Mouse (Mus musculus) neutrophil, adult 59 days (primary cell): Measurements from ENCODE around the gene Gm18336. TPM values are rescaled to one million over a fixed set of nuclear protein-coding genes. Genes with fewer than 3 reads are reported as not detected.

ENCODE experiments used
- total RNA-seq, 2 experiments: library from RNA; stranded (reverse); gene quantifications; 1 replicate in 1 of 2; 2 replicates in 1 of 2; pipeline ENCODE4 v1.2.4; 2023

Gene Gm18336
- not detected for total RNA-seq

GRCm38 (mm10) chrX:73398636-73399035 lies at the start of gene Gm18336:
Gene Gm18336 (minus strand): TSS chrX:73398736.

GRCm38 (mm10) chrX:73435252-73435651 lies 36.7 kb upstream of the Gm18336 start, which contains the start of gene Trex2:
Gene Trex2 (minus strand): TSS chrX:73435344.

GRCm38 (mm10) chrX:73410880-73411517 lies 12.5 kb upstream of the Gm18336 start, which contains the start of gene Zfp92:
Gene Zfp92 (plus strand): TSS chrX:73411096.

Other genes with a start within 250 kb of the Gm18336 start
- gene Xlr5b, start 249.9 kb downstream of the Gm18336 start, total RNA-seq: not detected
- gene DXBay18, start 249.3 kb downstream of the Gm18336 start, total RNA-seq: under 1 TPM in 1 of 2 experiments, not detected in 1; 0.16 TPM
- not detected for gene Spin2d, start 221.7 kb downstream of the Gm18336 start, total RNA-seq
- 1 to 10 TPM in 1 of 2 experiments, not detected in 1; 2.4 TPM for gene Xlr3b, start 206.5 kb downstream of the Gm18336 start, total RNA-seq
- gene Xlr4b, start 184.4 kb downstream of the Gm18336 start, total RNA-seq: 1 to 10 TPM; 1.3 to 3.2 TPM
- gene F8a, start 170.4 kb downstream of the Gm18336 start, total RNA-seq: 1 to 10 TPM; 3.5 to 4.2 TPM
- gene Xlr4c, start 155.6 kb downstream of the Gm18336 start, total RNA-seq: 1 to 10 TPM in 1 of 2 experiments, under 1 TPM in 1; 0.49 to 3.8 TPM
- gene Xlr3c, start 133.3 kb downstream of the Gm18336 start, total RNA-seq: not detected
- not detected for gene Xlr5a, start 105.8 kb downstream of the Gm18336 start, total RNA-seq
- gene Xlr5c, start 105.8 kb downstream of the Gm18336 start, total RNA-seq: not detected
- gene Gm45015, start 61.9 kb downstream of the Gm18336 start, total RNA-seq: not detected
- 1 to 10 TPM; 7.2 to 8.5 TPM for gene Zfp275, start 56.1 kb downstream of the Gm18336 start, total RNA-seq
- not detected for gene Zfp92, start 12.4 kb upstream of the Gm18336 start, total RNA-seq
- gene Trex2, start 36.6 kb upstream of the Gm18336 start, total RNA-seq: not detected
- 10 to 100 TPM in 1 of 2 experiments, 1 to 10 TPM in 1; 9.9 to 14.4 TPM for gene Haus7, start 60.3 kb upstream of the Gm18336 start, total RNA-seq
- 1 to 10 TPM; 2.3 to 2.5 TPM for gene Bgn, start 84.9 kb upstream of the Gm18336 start, total RNA-seq
- gene Atp2b3, start 104.3 kb upstream of the Gm18336 start, total RNA-seq: not detected
- gene Dusp9, start 240.7 kb upstream of the Gm18336 start, total RNA-seq: under 1 TPM; 0.13 TPM